Mouse (Mus musculus): ENCODE measurements around the gene Mup15. TPM values are rescaled to one million over a fixed set of nuclear protein-coding genes. Genes with fewer than 3 reads are reported as not detected.
"Not testable (repeated sequence)": the region's sequence is repeated elsewhere in the genome, so short reads cannot be mapped to it uniquely, and the experiment has no call there.

Gene Mup15
- polyA plus RNA-seq (2014; fragmentation: Nextera tagmentation; extraction: Ambion mirVana), result not detected in 2 replicates

DNA sequence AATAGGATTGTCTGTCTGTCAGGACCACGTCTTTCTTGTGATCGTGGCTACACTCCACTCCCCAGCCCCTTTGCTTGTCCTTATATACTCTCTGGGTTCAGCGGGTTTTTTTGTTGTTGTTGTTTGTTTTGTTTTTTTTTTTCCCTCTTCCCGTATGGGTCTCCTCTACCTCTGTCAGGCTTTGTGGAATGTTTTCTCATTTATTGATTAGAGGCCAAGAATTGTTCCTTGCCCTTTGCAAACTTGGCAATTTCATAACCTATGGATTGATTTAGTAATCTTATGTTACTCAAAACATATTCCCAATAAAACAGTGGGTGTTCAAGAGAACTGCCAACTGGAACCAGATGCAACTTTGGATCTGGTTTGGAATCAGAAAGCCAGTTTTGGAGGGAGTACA lies at the start of gene Mup15:
Gene Mup15 (minus strand): TSS at position 101 of the 400 bp plus-strand sequence.
- not testable (repeated sequence) for H3K4me1 ChIP-seq (ENCODE audit: control insufficient read depth, insufficient read depth, low read length); ATAC-seq (ENCODE audit: insufficient number of reproducible peaks, insufficient read depth, low FRiP score, low read depth); H3K4me3 ChIP-seq (ENCODE audit: low read depth, low read length); H3K4me2 ChIP-seq (replicated peaks; ENCODE audit: low read depth, low read length); H3K9ac ChIP-seq (replicated peaks; ENCODE audit: low read depth, low read length); H3K27ac ChIP-seq (ENCODE audit: low read length); H3K9me3 ChIP-seq (ENCODE audit: control insufficient read depth, low read depth, low read length); H3K27me3 ChIP-seq (ENCODE audit: control insufficient read depth, insufficient read depth, low read length); H3K36me3 ChIP-seq (ENCODE audit: control insufficient read depth, insufficient read depth, low read length)
- no CpG with 5 or more reads among the region's 4 CpGs for WGBS

Other genes starting within 250 kb of the Mup15 start
- not detected in 2 replicates for gene Mup13, start 211.5 kb downstream of the Mup15 start, polyA plus RNA-seq (2014; fragmentation: Nextera tagmentation; extraction: Ambion mirVana)
- not detected in 2 replicates for gene Mup14, start 135.7 kb downstream of the Mup15 start, polyA plus RNA-seq (2014; fragmentation: Nextera tagmentation; extraction: Ambion mirVana)
- gene Mup16, start 79.8 kb upstream of the Mup15 start, polyA plus RNA-seq (2014; fragmentation: Nextera tagmentation; extraction: Ambion mirVana), result not detected in 2 replicates
- not detected in 2 replicates for gene Mup17, start 156.1 kb upstream of the Mup15 start, polyA plus RNA-seq (2014; fragmentation: Nextera tagmentation; extraction: Ambion mirVana)
- gene Mup18, start 234.4 kb upstream of the Mup15 start, polyA plus RNA-seq (2014; fragmentation: Nextera tagmentation; extraction: Ambion mirVana), result not detected in 2 replicates

Measured in stomach, embryonic 14.5 days (tissue).